Mouse (Mus musculus) stomach, embryonic 14.5 days (tissue): ENCODE measurements around the gene Acadvl. TPM values are rescaled to one million over a fixed set of nuclear protein-coding genes. Genes with fewer than 3 reads are reported as not detected.
A peak's percentile ranks its signal among the peaks of the same experiment; 100 is the strongest.

ENCODE experiments used
- ATAC-seq: fragments of 200-750 bp; cut with Nextera tagmentation; 2 replicates; pipeline ENCODE4 v1.8.0; 2017; ENCODE audit warnings: low read depth, moderate TSS enrichment; ENCODE audit not compliant: insufficient number of reproducible peaks, insufficient read depth, low FRiP score
- H3K27ac ChIP-seq: fragments of 300-500 bp; sonication (generic); 2 replicates; pipeline ENCODE4 v1.5.1; 2014; ENCODE audit warnings: mild to moderate bottlenecking, low read length, moderate library complexity, mixed read lengths
- H3K27me3 ChIP-seq: fragments of 300-500 bp; sonication (generic); 2 replicates; pipeline ENCODE4 v1.6.1; 2014; ENCODE audit warnings: low read length, control low read depth, mixed read lengths; ENCODE audit not compliant: control insufficient read depth, insufficient read depth
- H3K36me3 ChIP-seq: fragments of 300-500 bp; sonication (generic); 2 replicates; pipeline ENCODE4 v1.6.1; 2014; ENCODE audit warnings: mild to moderate bottlenecking, control low read depth, low read length, moderate library complexity, mixed read lengths; ENCODE audit not compliant: control insufficient read depth, insufficient read depth
- H3K4me1 ChIP-seq: fragments of 300-500 bp; sonication (generic); 2 replicates; pipeline ENCODE4 v1.6.1; 2014; ENCODE audit warnings: low read length, control low read depth, mixed read lengths; ENCODE audit not compliant: control insufficient read depth, insufficient read depth
- H3K4me2 ChIP-seq: fragments of 300-500 bp; sonication (generic); replicated peaks from 2 replicates; pipeline ENCODE4 v1.6.1; 2014; ENCODE audit warnings: low read depth, low read length, control low read depth
- H3K4me3 ChIP-seq: fragments of 300-500 bp; sonication (generic); 2 replicates; pipeline ENCODE4 v1.5.1; 2014; ENCODE audit warnings: low read depth, low read length, control low read depth
- H3K9ac ChIP-seq: fragments of 300-500 bp; sonication (generic); replicated peaks from 2 replicates; pipeline ENCODE4 v1.6.1; 2014; ENCODE audit warnings: low read depth, mild to moderate bottlenecking, control low read depth, low read length, moderate library complexity, mixed read lengths
- H3K9me3 ChIP-seq: fragments of 300-500 bp; sonication (generic); 2 replicates; pipeline ENCODE4 v1.6.1; 2016; ENCODE audit warnings: low read depth, low read length, control low read depth; ENCODE audit not compliant: control insufficient read depth
- WGBS: fragments of 180-500 bp; shearing (Covaris S2); extraction: QIAGEN DNeasy Blood & Tissue Kit; methylation state at CpG from one replicate; pipeline ENCODE4 v1.1.7; 2014; 5-methylcytosine and 5-hydroxymethylcytosine counted together
- polyA plus RNA-seq: library from polyadenylated mRNA; unstranded; fragments of >200 nt; fragmentation: Nextera tagmentation; extraction: Ambion mirVana; gene quantifications from 2 replicates; pipeline ENCODE4 v1.2.1, GENCODE M21; 2014

Acadvl gene
- polyA plus RNA-seq, 1 experiment from 2014 or later = 61.3 TPM

GRCm38 (mm10) chr11:70023481-70024150 lies 8.4 kb upstream of the Acadvl start:
- Histone ChIP-seq H3K9me3 (no peaks in the 10 kb centered on the region), H3K27ac (peak overlapping the region; percentile 44; the same call in 1 of the 2 replicates), H3K4me1 (peaks cover 56% of the 10 kb centered on the region), H3K4me3 (peak overlapping the region; percentile 30), H3K9ac (peak overlapping the region; percentile 28; the same call in 1 of the 2 replicates), H3K27me3 (no peaks in the 10 kb centered on the region), H3K36me3 (no peaks in the 10 kb centered on the region), H3K4me2 (peak overlapping the region; percentile 57)
- 5% methylated on average over 17 of the region's 29 CpGs for WGBS
- ATAC-seq = no peak

- Histone ChIP-seq H3K9ac (no peak overlapping the region), H3K4me2 (peak overlapping the region; percentile 86), H3K27ac (peak overlapping the region; percentile 58), H3K36me3 (no peaks in the 10 kb centered on the region), H3K9me3 (no peaks in the 10 kb centered on the region), H3K4me3 (peak overlapping the region; percentile 62), H3K27me3 (no peaks in the 10 kb centered on the region), H3K4me1 (peaks cover 46% of the 10 kb centered on the region)
- ATAC-seq = peak; percentile 76
- WGBS = 2% methylated on average over 40 of the region's 40 CpGs
Observed at GRCm38 (mm10) chr11:70021264-70022132, 6.3 kb upstream of the Acadvl start.

GRCm38 (mm10) chr11:70020731-70021263 lies 5.6 kb upstream of the Acadvl start:
- peak; percentile 85 for ATAC-seq
- no peak overlapping the region for H3K9ac ChIP-seq

GRCm38 (mm10) chr11:70020022-70020631 lies 4.9 kb upstream of the Acadvl start:
- Histone ChIP-seq H3K9me3 (no peaks in the 10 kb centered on the region), H3K27ac (peak overlapping the region; percentile 58), H3K4me3 (peak overlapping the region; percentile 62), H3K27me3 (no peaks in the 10 kb centered on the region), H3K36me3 (no peaks in the 10 kb centered on the region), H3K4me1 (peaks cover 40% of the 10 kb centered on the region), H3K4me2 (peak overlapping the region; percentile 86), H3K9ac (no peak overlapping the region)
- 16% methylated on average over 8 of the region's 8 CpGs for WGBS
- no peak for ATAC-seq

More at GRCm38 (mm10) chr11:70020731-70021263, 5.6 kb upstream of the Acadvl start:
- Histone ChIP-seq H3K27me3 (no peaks in the 10 kb centered on the region), H3K27ac (peak overlapping the region; percentile 58), H3K4me1 (peaks cover 41% of the 10 kb centered on the region), H3K4me2 (peak overlapping the region; percentile 86), H3K9me3 (no peaks in the 10 kb centered on the region), H3K4me3 (peak overlapping the region; percentile 62), H3K36me3 (no peaks in the 10 kb centered on the region)
- WGBS = 0% methylated on average over 8 of the region's 8 CpGs

- Histone ChIP-seq H3K4me3 (peak overlapping the region; percentile 62), H3K9me3 (no peaks in the 10 kb centered on the region), H3K4me2 (peak overlapping the region; percentile 86), H3K9ac (no peak overlapping the region), H3K4me1 (peaks cover 43% of the 10 kb centered on the region), H3K27ac (peak overlapping the region; percentile 58; the same call in 1 of the 2 replicates), H3K27me3 (no peaks in the 10 kb centered on the region), H3K36me3 (no peaks in the 10 kb centered on the region)
- no peak for ATAC-seq
- WGBS = 23% methylated on average over 2 of the region's 2 CpGs
Observed at GRCm38 (mm10) chr11:70019495-70020021, 4.3 kb upstream of the Acadvl start.

- H3K27me3 ChIP-seq = no peaks in the 10 kb centered on the region
- H3K36me3 ChIP-seq = no peaks in the 10 kb centered on the region
- ATAC-seq = no peak
- peak overlapping the region; percentile 86 for H3K4me2 ChIP-seq
- H3K4me1 ChIP-seq = peaks cover 41% of the 10 kb centered on the region
- H3K27ac ChIP-seq = peak overlapping the region; percentile 89
- peak overlapping the region; percentile 62 for H3K4me3 ChIP-seq
- under 1% methylated on average over 21 of the region's 25 CpGs for WGBS
- no peaks in the 10 kb centered on the region for H3K9me3 ChIP-seq
- peak overlapping the region; percentile 67 for H3K9ac ChIP-seq
Observed at GRCm38 (mm10) chr11:70018131-70018990, 3.1 kb upstream of the Acadvl start.

GRCm38 (mm10) chr11:70017199-70017767 lies 2.1 kb upstream of the Acadvl start:
- Histone ChIP-seq H3K9me3 (no peaks in the 10 kb centered on the region), H3K27ac (no peak overlapping the region), H3K4me2 (peak overlapping the region; percentile 86; the same call in 1 of the 2 replicates), H3K4me1 (peaks cover 37% of the 10 kb centered on the region), H3K36me3 (peaks cover 6% of the 10 kb centered on the region), H3K4me3 (no peak overlapping the region), H3K27me3 (no peaks in the 10 kb centered on the region), H3K9ac (no peak overlapping the region)
- no peak for ATAC-seq
- 34% methylated on average over 7 of the region's 7 CpGs for WGBS
